Mouse (Mus musculus): ENCODE results near the gene Snai3.

Gene Snai3

DNA sequence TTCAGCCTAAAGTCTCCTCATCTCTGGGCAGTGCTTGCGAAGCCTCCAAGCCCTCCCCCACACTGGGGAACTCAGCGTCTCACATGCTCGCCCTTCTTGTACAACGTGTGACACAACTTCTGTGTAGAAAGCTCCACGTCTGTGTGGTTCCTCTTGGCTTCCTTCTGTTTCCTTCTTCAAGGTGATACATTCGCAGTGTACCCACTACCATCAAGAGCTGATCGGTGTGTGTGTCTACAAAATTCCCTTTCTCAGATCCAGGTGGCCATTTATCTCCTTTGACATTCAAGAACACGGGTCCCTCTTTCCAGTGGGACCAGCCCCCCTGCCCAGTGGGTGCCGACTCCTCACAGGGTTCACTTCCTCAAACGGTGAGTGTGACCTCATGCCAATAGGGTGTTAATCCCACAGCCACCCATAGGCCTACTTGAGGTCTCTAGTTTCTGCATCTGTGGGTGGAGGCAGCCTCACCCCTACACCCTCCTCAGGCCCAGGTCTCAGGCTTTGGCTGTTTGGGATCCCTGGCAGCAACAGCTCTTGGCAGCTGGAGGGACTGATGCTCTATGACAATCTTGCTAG, 30.4 kb downstream of the Snai3 start:
- no peak for DNase-seq

DNA sequence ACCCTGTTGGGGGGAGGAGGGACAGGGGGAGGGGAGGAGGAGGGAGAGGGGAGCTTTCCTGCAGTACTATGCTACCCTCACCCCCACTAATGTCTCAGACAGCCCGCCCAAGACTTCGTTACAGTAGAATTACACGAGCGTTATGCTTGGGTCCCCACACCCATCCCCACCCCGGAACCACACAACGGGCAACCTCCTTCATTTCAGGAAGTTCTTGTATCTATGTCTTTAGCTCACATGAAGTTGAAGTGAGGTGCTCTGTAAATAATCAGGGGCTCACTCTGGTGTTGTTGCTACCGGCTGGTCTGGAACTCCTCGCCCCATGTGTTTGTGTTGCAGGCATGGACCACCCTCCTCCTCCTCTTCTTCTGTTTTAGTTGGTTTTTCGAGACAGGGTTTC, 32.4 kb downstream of the Snai3 start:
- DNase-seq, result no peak

DNA sequence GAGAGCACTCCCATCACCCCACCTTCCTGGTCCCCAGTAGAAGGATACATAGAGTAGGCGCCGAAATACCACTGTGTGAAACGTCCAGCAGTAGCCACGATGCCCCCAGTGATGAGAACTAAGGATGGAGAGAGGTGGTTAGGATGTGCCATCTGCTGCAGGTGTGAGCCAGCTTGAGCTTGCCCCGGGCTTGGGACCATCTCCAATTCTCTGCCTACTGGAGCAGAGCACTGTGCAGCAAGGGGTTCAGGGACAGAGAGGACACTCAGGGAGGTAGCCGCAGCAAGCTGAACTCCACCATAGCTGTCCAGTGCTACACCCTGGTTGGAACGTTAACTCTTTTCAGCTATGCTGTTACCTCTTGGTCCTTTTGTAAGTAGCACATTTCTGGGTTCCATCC, 32.9 kb downstream of the Snai3 start:
- DNase-seq, result no peak

DNA sequence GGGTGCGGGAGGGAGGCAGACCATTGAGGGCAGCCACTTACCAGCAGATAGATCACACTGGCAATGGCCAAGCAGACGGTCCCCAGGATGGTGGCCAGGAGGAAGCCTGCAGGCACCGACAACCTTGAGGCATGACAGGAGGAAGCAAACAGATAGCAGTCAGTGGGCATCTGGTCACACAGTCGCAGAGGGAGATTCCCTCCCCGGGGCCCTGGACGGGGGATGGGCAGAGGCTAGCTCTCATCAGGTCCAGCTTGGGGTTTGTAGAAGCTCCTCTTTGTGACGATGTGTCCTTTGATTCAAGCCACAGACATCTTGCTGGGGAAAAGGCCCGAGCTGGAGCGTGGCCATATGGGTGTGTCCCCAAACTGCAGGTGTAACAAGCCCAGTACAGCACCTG, 34.4 kb downstream of the Snai3 start:
- no peak for DNase-seq

DNA sequence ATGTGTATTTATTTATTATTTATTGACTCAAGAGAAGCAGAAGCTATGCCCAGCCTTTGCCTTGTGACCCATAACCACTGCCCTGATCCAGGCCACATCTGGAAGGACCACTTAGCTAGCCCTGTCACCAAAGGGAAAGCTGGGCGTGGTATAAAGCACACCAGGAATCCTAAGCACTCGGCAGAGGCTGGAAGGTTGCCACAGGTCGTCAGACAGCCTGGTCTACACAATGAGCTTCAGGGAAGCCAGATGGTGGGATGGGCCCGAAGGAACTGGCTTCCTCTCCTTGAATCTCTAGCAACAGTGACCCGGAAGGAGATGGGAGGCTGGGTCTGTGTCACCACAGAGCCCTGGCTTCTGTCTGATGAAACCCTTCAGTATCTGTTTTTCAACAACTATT, 36.9 kb downstream of the Snai3 start:
- no peak for DNase-seq

DNA sequence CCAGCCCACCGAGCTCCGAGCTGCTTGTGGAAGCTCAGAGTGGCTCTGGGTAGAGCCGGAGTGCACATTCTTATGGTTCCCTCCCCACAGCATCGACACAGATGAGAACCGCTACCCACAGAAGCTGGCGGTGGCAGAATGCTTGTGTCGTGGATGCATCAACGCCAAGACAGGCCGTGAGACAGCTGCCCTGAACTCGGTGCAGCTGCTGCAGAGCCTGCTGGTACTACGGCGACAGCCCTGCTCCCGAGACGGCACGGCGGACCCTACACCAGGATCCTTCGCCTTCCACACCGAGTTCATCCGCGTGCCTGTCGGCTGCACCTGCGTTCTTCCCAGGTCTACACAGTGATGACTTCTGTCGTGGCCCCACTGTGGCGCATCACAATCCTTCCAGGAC, 37.3 kb downstream of the Snai3 start:
- no peak for DNase-seq

DNA sequence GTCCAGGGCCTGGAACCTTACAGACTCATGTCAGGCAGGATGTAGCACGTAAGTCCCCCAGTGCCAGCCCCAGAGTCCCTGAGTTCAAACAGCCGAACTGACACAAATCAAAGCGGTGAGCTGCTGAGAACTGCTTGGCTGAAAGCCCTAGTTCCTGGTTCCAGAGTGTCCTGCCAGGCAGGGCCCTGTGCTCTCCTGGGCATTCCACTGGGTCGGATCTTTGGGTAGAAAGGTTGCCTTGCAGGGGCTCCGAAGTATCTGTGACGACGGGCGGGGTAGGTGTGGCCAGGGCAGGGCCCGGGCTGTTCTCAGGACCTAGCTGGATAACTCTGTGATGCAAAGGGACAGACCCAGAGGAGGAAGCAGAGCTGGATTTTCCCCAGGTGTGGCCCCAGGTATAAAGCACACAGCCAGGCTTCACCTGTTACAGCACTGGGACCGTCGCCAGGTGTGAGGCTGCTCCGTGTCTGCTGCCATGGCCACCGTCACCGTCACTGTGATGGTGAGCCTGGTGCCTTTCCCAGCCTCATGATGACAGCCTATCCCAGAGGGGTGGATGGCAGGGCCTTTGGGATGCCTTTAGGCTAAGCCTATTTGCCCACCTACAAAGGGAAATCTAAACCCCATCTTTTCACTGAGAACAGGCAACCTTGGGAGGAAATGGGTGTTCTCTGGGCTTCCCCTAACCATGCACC, 39.0 kb downstream of the Snai3 start, which contains the start of gene Il17c:
Gene Il17c, plus strand, starts transcription at position 645 of the 695 bp plus-strand sequence.
- no peak for DNase-seq

DNA sequence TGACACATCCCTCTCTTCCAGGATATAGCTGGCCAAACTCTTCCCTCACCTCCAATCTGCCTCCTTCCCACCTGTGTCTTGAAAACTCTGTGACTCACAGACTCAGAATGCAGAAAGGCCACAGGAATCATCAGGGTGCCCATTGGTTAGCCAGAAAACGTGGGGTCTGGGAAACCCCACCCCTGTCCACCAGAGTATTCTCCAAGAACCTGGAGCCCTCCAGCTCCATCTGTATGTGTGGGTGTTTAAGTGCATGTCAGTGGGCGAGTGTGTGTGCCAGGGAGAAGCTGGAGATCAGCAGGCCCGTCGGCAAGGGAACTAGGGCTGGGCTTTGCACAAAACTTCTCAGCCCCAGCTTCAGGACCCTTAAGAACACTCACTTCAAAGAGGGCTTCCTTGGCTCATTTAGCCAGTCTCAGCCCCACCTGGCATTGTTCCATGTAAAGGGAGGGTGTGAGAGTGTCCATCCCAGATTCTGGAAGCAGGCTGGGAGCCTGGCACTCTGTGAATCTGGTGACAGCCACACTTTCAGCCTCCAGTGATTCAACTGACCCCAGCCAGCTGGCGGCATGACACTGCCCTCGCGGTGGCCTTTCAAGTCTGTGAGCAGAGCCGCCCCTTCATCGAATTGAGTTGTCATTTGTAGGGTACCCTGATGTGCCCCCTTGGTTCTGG, 40.5 kb downstream of the Snai3 start:
- no peak for DNase-seq

DNA sequence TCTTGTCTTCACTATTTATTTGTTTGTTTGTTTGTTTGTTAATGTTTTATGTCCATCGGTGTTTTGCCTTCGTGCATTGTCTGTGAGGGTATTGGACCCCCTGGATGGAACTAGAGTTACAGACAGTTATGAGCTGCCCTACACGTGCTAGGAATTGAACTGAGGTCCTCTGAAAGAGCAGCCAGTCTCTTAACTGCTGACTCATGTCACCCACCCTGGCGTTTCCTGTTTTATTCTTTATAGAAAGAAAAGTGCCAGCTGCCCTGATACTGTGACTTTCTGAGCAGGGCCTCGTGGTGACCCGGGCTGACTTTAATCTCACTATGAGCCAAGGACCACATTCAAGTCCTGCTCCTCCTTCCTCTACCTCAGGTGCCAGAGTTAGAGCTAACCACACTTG, 45.0 kb downstream of the Snai3 start:
- DNase-seq, result no peak

DNA sequence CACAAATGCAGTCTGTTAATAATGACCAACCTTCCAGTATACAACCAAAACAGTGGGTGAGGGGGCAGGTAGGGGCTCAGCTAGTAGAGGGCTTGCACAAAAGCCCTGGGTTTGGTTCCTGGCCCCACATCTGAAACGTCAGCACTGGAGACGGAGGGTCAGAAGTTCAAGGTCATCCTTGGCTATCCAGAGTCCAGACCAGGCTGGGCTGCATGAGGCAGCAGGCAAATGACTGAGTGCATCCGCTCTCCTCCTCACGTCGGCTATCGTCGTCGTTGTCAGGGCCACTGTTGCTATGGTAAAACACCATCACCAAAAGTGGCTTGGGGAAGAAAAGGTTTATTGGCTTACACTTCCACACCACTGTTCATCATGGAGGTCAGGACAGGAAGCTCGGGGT, 46.2 kb downstream of the Snai3 start:
- DNase-seq, result no peak

DNA sequence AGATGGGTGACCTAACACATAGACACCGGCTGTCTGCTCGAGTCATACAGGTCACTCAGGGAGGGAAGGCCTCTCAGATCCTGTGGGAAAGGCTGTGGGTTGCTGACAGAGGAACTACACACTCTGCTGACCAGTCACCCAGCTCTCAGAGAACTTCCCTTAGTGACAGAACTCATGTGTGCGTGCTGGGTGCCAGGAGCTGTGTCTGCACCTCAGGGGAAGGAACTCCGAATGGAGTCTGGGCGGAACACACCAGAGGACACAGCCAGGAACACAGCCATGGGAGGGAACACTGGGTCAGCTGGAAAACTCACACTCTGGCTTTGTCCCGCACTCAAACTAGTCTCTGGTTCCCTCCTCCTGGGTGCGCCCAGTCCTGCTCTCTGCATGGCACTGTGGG, 52.9 kb downstream of the Snai3 start:
- DNase-seq, result no peak

DNA sequence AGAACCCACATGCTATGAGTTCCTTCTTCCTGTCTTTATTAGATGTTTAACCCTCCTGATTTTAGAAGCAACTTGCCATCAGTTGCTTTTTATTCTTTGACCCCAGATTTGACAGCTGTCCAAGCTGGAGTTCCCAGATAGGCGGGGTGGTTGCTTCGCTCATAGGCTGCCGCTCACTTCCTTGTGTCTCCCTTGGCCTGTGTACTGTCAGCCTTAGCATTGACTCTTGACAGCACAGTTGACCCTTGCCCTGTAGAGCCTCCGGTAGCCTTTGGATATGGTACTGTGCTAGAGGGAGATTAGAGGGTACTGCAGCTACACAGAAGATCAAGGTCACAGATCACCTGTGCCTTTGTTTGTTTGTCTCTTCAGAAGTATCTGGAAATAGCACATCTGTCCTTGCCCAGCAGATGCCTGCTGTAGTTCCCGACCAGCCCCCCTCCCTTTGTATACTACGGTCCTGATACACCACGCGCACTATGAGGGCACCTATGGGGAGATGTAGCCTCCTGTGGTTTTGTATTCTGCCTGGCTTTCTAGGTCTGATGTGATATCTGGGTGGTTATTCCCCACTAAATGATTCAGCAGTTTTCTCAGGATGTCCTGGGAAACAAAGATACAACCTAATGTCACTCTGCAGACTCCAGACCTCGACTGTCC, 55.3 kb downstream of the Snai3 start:
- no peak for DNase-seq
